Mouse (Mus musculus) heart, postnatal 36 days (tissue): ENCODE results near the gene Serac1. TPM values are rescaled to one million over a fixed set of nuclear protein-coding genes. Genes with fewer than 3 reads are reported as not detected.

ENCODE experiments used
- DNase-seq, 2 experiments: peaks; one replicate each; pipeline ENCODE4 v3.0.0; 2021 to 2022
- intact Hi-C: fragments of 180-260 bp; cut with DNase I; formaldehyde crosslinking; loops from one replicate; pipeline ENCODE4 v1.15.1; 2025
- total RNA-seq, 2 experiments: library from RNA; stranded (reverse); gene quantifications; 2 replicates each; pipeline ENCODE4 v1.2.3; 2021

Gene Serac1
- 1 to 10 TPM; 6.3 to 7.4 TPM for total RNA-seq

- peak; percentile 98 to 99 for DNase-seq
- intact Hi-C loops = loop anchor here (2.0 to 10.0 kb wide), 2 partner anchors 25 to 585 kb away; partner anchors contain the start of gene Zdhhc14
Observed at GRCm38 (mm10) chr17:6079287-6080122, at the start of gene Serac1, which contains the start of gene Gtf2h5. TSS of gene Serac1 (minus strand) at chr17:6079741. TSS of gene Gtf2h5 (plus strand) at chr17:6079786.

GRCm38 (mm10) chr17:6128039-6128438, 48.5 kb upstream of the Serac1 start:
- DNase-seq = no peak
- intact Hi-C loops = no loop called here

- intact Hi-C loops = no loop called here
- DNase-seq = no peak
Observed at GRCm38 (mm10) chr17:6125441-6125840, 45.9 kb upstream of the Serac1 start.

GRCm38 (mm10) chr17:6123776-6124175, 44.2 kb upstream of the Serac1 start:
- DNase-seq = no peak
- intact Hi-C loops = no loop called here

GRCm38 (mm10) chr17:6118861-6119260, 39.3 kb upstream of the Serac1 start:
- DNase-seq = no peak
- intact Hi-C loops = no loop called here

GRCm38 (mm10) chr17:6117917-6118316, 38.4 kb upstream of the Serac1 start:
- intact Hi-C loops = no loop called here
- no peak for DNase-seq

- intact Hi-C loops = no loop called here
- DNase-seq = no peak
Observed at GRCm38 (mm10) chr17:6117148-6117725, 37.7 kb upstream of the Serac1 start.

GRCm38 (mm10) chr17:6115085-6115484, 35.5 kb upstream of the Serac1 start:
- no peak for DNase-seq
- intact Hi-C loops = no loop called here

- intact Hi-C loops = no loop called here
- DNase-seq = no peak
Observed at GRCm38 (mm10) chr17:6113653-6114052, 34.1 kb upstream of the Serac1 start.

- intact Hi-C loops = no loop called here
- DNase-seq = no peak
Observed at GRCm38 (mm10) chr17:6110956-6111355, 31.4 kb upstream of the Serac1 start.

- DNase-seq = peak in 1 of 2 experiments; percentile 11
- intact Hi-C loops = loop anchor here (5.0 kb wide), 1 partner anchor 84 kb away; no protein-coding TSS in a partner anchor
Observed at GRCm38 (mm10) chr17:6108175-6108574, 28.6 kb upstream of the Serac1 start.

- peak; percentile 57 to 71 for DNase-seq
- intact Hi-C loops = loop anchor here (2.0 to 5.0 kb wide), 2 partner anchors 66 to 85 kb away; no protein-coding TSS in a partner anchor
Observed at GRCm38 (mm10) chr17:6107015-6107601, 27.6 kb upstream of the Serac1 start.

GRCm38 (mm10) chr17:6106361-6107014, 26.9 kb upstream of the Serac1 start, which contains the start of gene Tulp4:
TSS of gene Tulp4 (plus strand) at chr17:6106437.
- peak; percentile 77 to 91 for DNase-seq
- intact Hi-C loops = loop anchor here (2.0 to 5.0 kb wide), 2 partner anchors 66 to 86 kb away; no protein-coding TSS in a partner anchor

GRCm38 (mm10) chr17:6103566-6103965, 24.0 kb upstream of the Serac1 start:
- no peak for DNase-seq
- intact Hi-C loops = no loop called here

- intact Hi-C loops = no loop called here
- DNase-seq = no peak
Observed at GRCm38 (mm10) chr17:6102287-6102686, 22.7 kb upstream of the Serac1 start.

GRCm38 (mm10) chr17:6097884-6098283, 18.3 kb upstream of the Serac1 start:
- intact Hi-C loops = no loop called here
- DNase-seq = peak; percentile 58 to 69

- intact Hi-C loops = no loop called here
- DNase-seq = no peak
Observed at GRCm38 (mm10) chr17:6095579-6095978, 16.0 kb upstream of the Serac1 start.

- DNase-seq = no peak
- intact Hi-C loops = no loop called here
Observed at GRCm38 (mm10) chr17:6091604-6092003, 12.1 kb upstream of the Serac1 start.

- DNase-seq = no peak
- intact Hi-C loops = loop anchor here (10.0 kb wide), 1 partner anchor 589 kb away; the partner anchor contains the start of gene Zdhhc14
Observed at GRCm38 (mm10) chr17:6083323-6083890, 3.9 kb upstream of the Serac1 start.

GRCm38 (mm10) chr17:6073405-6073804, 6.1 kb downstream of the Serac1 start:
- no peak for DNase-seq
- intact Hi-C loops = no loop called here
